Mouse (Mus musculus) thymus, adult 2 months (tissue): Measurements from ENCODE around the gene Igf1r.

Source experiments
- CTCF ChIP-seq: fragments of 200-500 bp; IDR thresholded peaks from 2 replicates; pipeline ENCODE4 v1.5.1; 2012; ENCODE audit warnings: mild to moderate bottlenecking, control low read depth, low read length, moderate library complexity, borderline replicate concordance; ENCODE audit not compliant: control insufficient read depth, poor library complexity, insufficient read depth; ENCODE audit errors: extremely low read depth
- POLR2A ChIP-seq: fragments of 200-500 bp; IDR thresholded peaks from 2 replicates; pipeline ENCODE4 v1.6.1; 2012; ENCODE audit warnings: mild to moderate bottlenecking, low read length, control low read depth, moderate library complexity; ENCODE audit not compliant: control insufficient read depth, poor library complexity, insufficient read depth; ENCODE audit errors: extremely low read depth

- 0 out of 2 replicates have a peak, but pooled peaks have one; percentile 1 for TF ChIP-seq CTCF
- peak; percentile 86 for TF ChIP-seq POLR2A
These were observed 323.5 kb downstream of the Igf1r start for GRCm38 (mm10) chr7:68275838-68276731.
